Mouse (Mus musculus): ENCODE measurements at regions not wholly inside any gene's neighbourhood (a gene's known extent, or its start where the extent isn't known, plus 50 kb on each side); places are given as distances from the start of the nearest gene placed in this dataset.
A peak's percentile ranks its signal among the peaks of the same experiment; 100 is the strongest.

DNA sequence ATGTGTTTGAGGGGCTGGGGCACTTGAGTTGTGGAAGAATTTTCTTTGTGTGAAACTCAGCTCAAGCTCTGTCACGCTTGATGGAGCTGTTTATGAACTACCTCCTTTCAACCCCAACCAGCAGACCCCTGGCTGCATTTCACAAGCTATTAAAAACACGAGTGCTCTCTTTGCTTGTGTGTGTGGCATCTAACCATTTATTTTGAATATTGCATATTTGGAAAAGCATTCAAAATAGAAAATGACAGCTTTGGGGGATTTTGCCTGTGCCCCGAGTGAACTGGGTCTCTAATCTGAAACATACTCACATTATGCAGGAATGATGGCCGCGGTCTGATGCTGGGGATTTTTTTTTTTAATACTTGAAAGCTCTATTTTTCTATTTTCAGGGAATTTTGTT is 243.2 kb upstream of the Bmper start:
- Histone ChIP-seq H3K36me3 (ENCODE audit: control insufficient read depth, insufficient read depth, low read length) (no peaks in the 10 kb centered on the region), H3K27me3 (replicated peaks; ENCODE audit: control insufficient read depth, insufficient read depth, low read length) (no peaks in the 10 kb centered on the region), H3K27ac (ENCODE audit: insufficient read depth, low read depth, low read length) (no peak overlapping the region), H3K4me3 (ENCODE audit: insufficient read depth, low read depth, low read length) (no peak overlapping the region), H3K4me1 (ENCODE audit: control insufficient read depth, insufficient read depth, low read length) (no peaks in the 10 kb centered on the region)
- TF ChIP-seq POLR2A (IDR thresholded peaks at IDR 0.05; ENCODE audit: low read depth, low read length) (no peak), CTCF (conservative IDR thresholded peaks at IDR 0.05; ENCODE audit: insufficient read depth, insufficient read length, low read depth, low read length) (no peak)
- no peak for DNase-seq
- WGBS = 53% methylated on average over 5 of the region's 5 CpGs

GRCm38 (mm10) chr9:22989508-22989907 is 233.4 kb upstream of the Bmper start:
- no peak overlapping the region for H3K4me3 ChIP-seq (ENCODE audit: insufficient read depth, low read depth, low read length)
- no peak for TF ChIP-seq CTCF (conservative IDR thresholded peaks at IDR 0.05; ENCODE audit: insufficient read depth, insufficient read length, low read depth, low read length)
- no peak for TF ChIP-seq POLR2A (IDR thresholded peaks at IDR 0.05; ENCODE audit: low read depth, low read length)
- no peaks in the 10 kb centered on the region for H3K27me3 ChIP-seq (replicated peaks; ENCODE audit: control insufficient read depth, insufficient read depth, low read length)
- no peak for DNase-seq
- WGBS = 77% methylated on average over 6 of the region's 6 CpGs
- H3K36me3 ChIP-seq (ENCODE audit: control insufficient read depth, insufficient read depth, low read length) = no peaks in the 10 kb centered on the region
- H3K4me1 ChIP-seq (ENCODE audit: control insufficient read depth, insufficient read depth, low read length) = no peaks in the 10 kb centered on the region
- H3K27ac ChIP-seq (ENCODE audit: insufficient read depth, low read depth, low read length) = no peak overlapping the region

DNA sequence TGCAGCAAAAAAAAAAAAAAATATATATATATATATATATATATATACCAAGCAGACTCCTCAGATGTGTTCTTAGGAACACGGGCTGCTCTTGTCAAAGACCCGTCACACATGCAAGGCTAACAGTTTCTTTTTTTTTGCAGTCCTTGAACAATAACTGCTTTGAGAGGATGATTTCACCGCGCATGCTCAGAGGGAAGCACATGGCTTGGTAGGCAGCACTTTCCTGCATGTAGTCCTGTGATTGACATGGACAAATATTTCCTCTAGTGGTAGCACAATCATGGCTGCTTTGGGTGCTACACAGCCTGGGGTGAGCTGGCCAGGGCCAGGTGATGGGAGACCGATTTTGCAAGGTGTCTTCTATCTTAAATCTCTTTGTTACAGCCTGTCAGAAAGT is 229.3 kb upstream of the Bmper start:
- no peaks in the 10 kb centered on the region for H3K36me3 ChIP-seq (ENCODE audit: control insufficient read depth, insufficient read depth, low read length)
- H3K27ac ChIP-seq (ENCODE audit: insufficient read depth, low read depth, low read length) = no peak overlapping the region
- H3K4me1 ChIP-seq (ENCODE audit: control insufficient read depth, insufficient read depth, low read length) = no peaks in the 10 kb centered on the region
- whole genome bisulfite sequencing = 80% methylated on average over 5 of the region's 5 CpGs
- H3K4me3 ChIP-seq (ENCODE audit: insufficient read depth, low read depth, low read length) = no peak overlapping the region
- no peak for DNase-seq
- H3K27me3 ChIP-seq (replicated peaks; ENCODE audit: control insufficient read depth, insufficient read depth, low read length) = no peaks in the 10 kb centered on the region
- TF ChIP-seq POLR2A (IDR thresholded peaks at IDR 0.05; ENCODE audit: low read depth, low read length) = no peak
- no peak for TF ChIP-seq CTCF (conservative IDR thresholded peaks at IDR 0.05; ENCODE audit: insufficient read depth, insufficient read length, low read depth, low read length)

DNA sequence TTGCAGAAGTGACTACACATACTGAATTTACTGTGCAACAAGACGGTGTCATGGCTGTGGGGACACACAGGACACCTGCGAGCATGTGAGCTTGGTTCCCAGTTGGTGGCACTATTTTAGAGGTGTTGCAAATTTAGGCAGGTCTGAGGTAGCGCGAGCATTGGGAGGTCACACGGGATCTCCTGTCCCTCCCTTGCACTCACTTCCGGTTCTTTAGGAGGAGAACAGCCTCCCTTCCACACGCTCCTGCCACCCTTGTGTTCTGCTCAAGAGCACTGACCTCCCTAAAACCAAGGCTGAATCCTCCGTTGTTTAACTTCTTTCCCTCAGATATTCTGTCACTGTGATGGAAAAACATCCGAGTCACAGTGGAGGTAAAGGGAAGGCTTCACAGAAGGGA is 227.3 kb upstream of the Bmper start:
- Histone ChIP-seq H3K4me3 (ENCODE audit: insufficient read depth, low read depth, low read length) (no peak overlapping the region), H3K36me3 (ENCODE audit: control insufficient read depth, insufficient read depth, low read length) (no peaks in the 10 kb centered on the region), H3K27me3 (replicated peaks; ENCODE audit: control insufficient read depth, insufficient read depth, low read length) (no peaks in the 10 kb centered on the region), H3K27ac (ENCODE audit: insufficient read depth, low read depth, low read length) (no peak overlapping the region), H3K4me1 (ENCODE audit: control insufficient read depth, insufficient read depth, low read length) (no peaks in the 10 kb centered on the region; the same call in 1 of the 2 replicates)
- 70% methylated on average over 9 of the region's 9 CpGs for WGBS
- DNase-seq = no peak
- TF ChIP-seq CTCF (conservative IDR thresholded peaks at IDR 0.05; ENCODE audit: insufficient read depth, insufficient read length, low read depth, low read length) = no peak
- TF ChIP-seq POLR2A (IDR thresholded peaks at IDR 0.05; ENCODE audit: low read depth, low read length) = no peak

DNA sequence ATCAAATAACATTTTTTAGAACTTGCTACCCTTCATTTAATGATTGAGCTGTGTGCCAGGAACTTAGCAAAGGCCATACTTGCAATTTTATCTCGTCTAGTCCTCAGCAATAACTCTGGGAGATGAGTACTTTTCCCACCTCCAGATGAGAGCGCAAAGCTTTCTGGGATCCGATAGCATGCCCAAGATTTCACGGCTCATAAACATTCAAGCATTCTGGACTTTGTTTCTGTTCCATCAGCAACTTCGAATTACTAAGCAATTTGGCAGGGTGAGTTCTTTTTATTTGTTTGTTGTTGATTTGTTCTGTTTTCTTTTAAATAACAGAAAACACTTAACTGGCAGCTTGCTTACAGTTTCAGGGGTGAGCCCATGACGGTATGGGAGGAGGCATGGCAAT is 224.6 kb upstream of the Bmper start:
- Histone ChIP-seq H3K4me3 (ENCODE audit: insufficient read depth, low read depth, low read length) (peak overlapping the region; percentile 6; the same call in 1 of the 2 replicates), H3K36me3 (ENCODE audit: control insufficient read depth, insufficient read depth, low read length) (no peaks in the 10 kb centered on the region), H3K27ac (ENCODE audit: insufficient read depth, low read depth, low read length) (peak overlapping the region; percentile 42), H3K27me3 (replicated peaks; ENCODE audit: control insufficient read depth, insufficient read depth, low read length) (no peaks in the 10 kb centered on the region), H3K4me1 (ENCODE audit: control insufficient read depth, insufficient read depth, low read length) (no peaks in the 10 kb centered on the region; the same call in 1 of the 2 replicates)
- WGBS = 26% methylated on average over 6 of the region's 6 CpGs
- DNase-seq = peak; percentile 80
- TF ChIP-seq POLR2A (IDR thresholded peaks at IDR 0.05; ENCODE audit: low read depth, low read length) = no peak
- TF ChIP-seq CTCF (conservative IDR thresholded peaks at IDR 0.05; ENCODE audit: insufficient read depth, insufficient read length, low read depth, low read length) = no peak

DNA sequence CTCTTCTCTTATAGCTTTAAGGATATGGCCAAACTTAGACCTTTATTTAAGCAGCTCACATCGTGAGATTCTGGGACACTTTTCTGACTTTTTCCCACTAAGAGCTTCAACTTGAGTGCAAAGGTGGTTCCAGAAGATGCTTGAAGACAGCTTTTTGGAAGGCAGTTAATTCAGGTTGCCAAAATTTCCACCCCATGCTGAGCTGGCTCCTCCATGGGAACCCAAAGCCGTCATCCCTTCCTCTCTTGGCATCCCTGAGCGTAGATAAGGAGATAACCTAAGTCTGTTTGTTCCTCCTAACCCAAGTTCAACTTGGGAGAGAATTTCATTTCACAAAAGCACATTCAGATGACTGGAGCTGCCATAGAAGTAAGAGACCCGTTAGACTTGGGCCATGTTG is 223.7 kb upstream of the Bmper start:
- peak; percentile 12 for DNase-seq
- no peak overlapping the region for H3K4me3 ChIP-seq (ENCODE audit: insufficient read depth, low read depth, low read length)
- TF ChIP-seq POLR2A (IDR thresholded peaks at IDR 0.05; ENCODE audit: low read depth, low read length) = no peak
- H3K27ac ChIP-seq (ENCODE audit: insufficient read depth, low read depth, low read length) = no peak overlapping the region
- 67% methylated on average over 4 of the region's 4 CpGs for WGBS
- H3K36me3 ChIP-seq (ENCODE audit: control insufficient read depth, insufficient read depth, low read length) = no peaks in the 10 kb centered on the region
- H3K4me1 ChIP-seq (ENCODE audit: control insufficient read depth, insufficient read depth, low read length) = no peaks in the 10 kb centered on the region; the same call in 1 of the 2 replicates
- H3K27me3 ChIP-seq (replicated peaks; ENCODE audit: control insufficient read depth, insufficient read depth, low read length) = no peaks in the 10 kb centered on the region

DNA sequence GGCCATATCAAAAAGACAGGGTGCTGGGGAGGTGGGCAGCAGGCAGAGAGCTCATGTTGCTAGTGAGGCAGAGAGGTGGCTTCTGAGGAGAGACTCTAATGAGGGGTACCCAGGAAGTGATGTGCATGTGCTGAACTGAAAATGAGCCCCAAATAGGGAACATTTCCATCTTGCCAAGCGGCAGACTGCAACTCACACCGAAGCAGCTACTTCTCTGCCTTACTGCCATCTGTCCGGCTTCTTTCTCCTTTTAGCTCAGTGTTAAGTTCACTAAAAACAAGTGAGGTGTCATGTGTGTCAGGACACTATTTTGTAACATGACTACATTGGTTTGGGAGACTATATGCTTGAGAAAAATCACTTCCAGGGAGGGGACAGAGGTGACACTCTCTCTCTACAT is 222.7 kb upstream of the Bmper start:
- 96% methylated on average over 3 of the region's 3 CpGs for WGBS
- TF ChIP-seq POLR2A (IDR thresholded peaks at IDR 0.05; ENCODE audit: low read depth, low read length) (no peak), CTCF (conservative IDR thresholded peaks at IDR 0.05; ENCODE audit: insufficient read depth, insufficient read length, low read depth, low read length) (no peak)
- H3K27me3 ChIP-seq (replicated peaks; ENCODE audit: control insufficient read depth, insufficient read depth, low read length) = no peaks in the 10 kb centered on the region

More for the DNA sequence above, 222.7 kb upstream of the Bmper start:
- Histone ChIP-seq H3K4me1 (ENCODE audit: control insufficient read depth, insufficient read depth, low read length) (peaks cover 6% of the 10 kb centered on the region; the same call in 1 of the 2 replicates), H3K27ac (ENCODE audit: insufficient read depth, low read depth, low read length) (no peak overlapping the region), H3K4me3 (ENCODE audit: insufficient read depth, low read depth, low read length) (no peak overlapping the region), H3K36me3 (ENCODE audit: control insufficient read depth, insufficient read depth, low read length) (no peaks in the 10 kb centered on the region)
- DNase-seq = no peak

Measured in kidney, adult 2 months (tissue).